Mouse (Mus musculus) left cerebral cortex, adult 9 months (tissue): ENCODE results near the gene Arl15.
"Not testable (repeated sequence)": the region's sequence is repeated elsewhere in the genome, so short reads cannot be mapped to it uniquely, and the experiment has no call there.

Experiments used
- DNase-seq, 2 experiments: peaks; one replicate each; pipeline ENCODE4 v3.0.0; 2022; ENCODE audit warnings: low spot score in 2 of 2

Gene Arl15

GRCm38 (mm10) chr13:113794039-113794704 is at the start of gene Arl15:
Gene Arl15, plus strand, starts transcription at chr13:113794505.
- peak; percentile 86 to 96 for DNase-seq

DNA sequence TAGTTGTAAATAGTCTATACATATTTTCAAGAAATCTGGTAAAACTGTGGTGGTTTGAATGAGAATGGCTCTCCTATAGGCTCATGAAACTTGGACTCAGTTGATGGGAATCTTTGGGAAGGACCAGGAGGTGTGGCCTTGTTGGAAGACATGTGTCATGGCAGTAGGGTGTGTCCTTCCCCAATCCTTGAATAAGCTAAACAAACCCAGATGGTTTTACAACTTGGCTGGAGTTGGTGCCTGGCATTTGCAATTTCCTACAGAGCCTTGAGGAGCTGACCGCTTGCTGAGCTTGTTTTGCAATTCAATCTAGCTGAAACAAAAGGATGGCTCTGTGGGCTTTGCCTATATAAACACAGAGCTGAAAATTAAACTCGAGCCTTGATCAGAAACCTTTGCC is 49.0 kb upstream of the Arl15 start:
- no peak for DNase-seq

- DNase-seq: no peak
Measured at GRCm38 (mm10) chr13:113750766-113751165, 43.5 kb upstream of the Arl15 start.

- DNase-seq: no peak
Measured at GRCm38 (mm10) chr13:113754731-113755689, 39.3 kb upstream of the Arl15 start.

- no peak for DNase-seq
Measured at GRCm38 (mm10) chr13:113755779-113756178, 38.5 kb upstream of the Arl15 start.

GRCm38 (mm10) chr13:113761717-113762116 is 32.6 kb upstream of the Arl15 start:
- DNase-seq: no peak

GRCm38 (mm10) chr13:113762766-113763516 is 31.4 kb upstream of the Arl15 start:
- DNase-seq: no peak

DNA sequence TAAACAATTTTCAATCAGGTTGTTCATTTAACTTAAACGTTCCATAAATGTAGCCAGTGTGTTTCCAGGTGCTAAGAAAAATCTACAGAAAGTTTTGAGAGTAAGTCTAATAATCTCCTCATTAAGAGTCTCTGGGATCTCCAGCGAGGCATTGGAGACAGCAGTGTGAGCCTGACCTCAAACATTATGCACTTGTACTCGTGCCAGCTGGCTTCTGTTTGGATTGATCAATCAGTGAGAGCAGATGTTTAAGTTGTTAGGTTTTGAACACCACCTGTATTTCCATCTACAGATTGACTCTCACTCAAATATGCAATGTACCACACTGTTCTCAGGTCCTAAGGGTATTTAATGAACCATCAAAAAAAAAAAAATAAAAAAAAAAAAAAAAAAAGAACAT is 28.9 kb upstream of the Arl15 start:
- DNase-seq: no peak

GRCm38 (mm10) chr13:113769829-113770228 is 24.5 kb upstream of the Arl15 start:
- DNase-seq: no peak

- DNase-seq: no peak
Measured at GRCm38 (mm10) chr13:113770340-113770739, 24.0 kb upstream of the Arl15 start.

DNA sequence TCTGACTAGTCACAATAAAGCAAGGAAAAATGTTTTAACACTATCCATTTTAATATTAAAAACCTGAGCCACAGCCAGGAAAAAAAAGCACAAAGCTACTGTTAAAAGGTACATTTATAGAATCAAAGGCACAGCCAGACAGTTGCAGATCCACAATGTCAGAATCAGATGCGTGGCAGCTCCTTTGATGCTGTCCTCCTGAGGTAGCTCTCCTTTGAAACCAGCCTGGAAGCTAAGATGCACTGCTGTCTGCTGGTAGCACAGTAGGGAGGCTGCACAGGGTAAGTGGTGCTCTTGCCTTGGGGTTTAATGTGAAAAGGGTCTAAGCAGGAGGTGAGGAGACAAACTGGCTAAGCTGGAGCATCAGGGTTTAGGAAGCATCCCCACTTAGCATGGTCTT is 23.0 kb upstream of the Arl15 start:
- DNase-seq: no peak

DNA sequence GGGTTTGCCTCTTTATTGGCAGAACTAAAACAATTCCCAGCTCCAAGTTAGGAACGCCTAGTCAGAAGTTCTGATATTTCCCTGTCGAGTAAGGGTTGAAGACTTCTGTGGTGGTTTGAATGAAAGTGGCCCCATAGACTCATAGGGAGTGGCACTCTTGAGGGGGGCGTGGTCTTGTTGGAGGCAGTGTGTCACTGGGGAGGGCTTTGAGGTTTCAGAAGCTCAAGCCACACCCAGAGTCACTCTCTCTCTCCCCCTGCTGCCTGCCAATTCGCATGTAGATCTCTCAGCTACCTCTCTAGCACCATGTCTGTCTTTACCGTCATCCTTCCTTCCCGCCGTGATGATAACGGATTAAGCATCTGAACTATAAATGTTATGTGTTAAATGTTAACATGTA is 19.5 kb upstream of the Arl15 start:
- no peak for DNase-seq

GRCm38 (mm10) chr13:113775244-113776140 is 18.8 kb upstream of the Arl15 start:
- no peak for DNase-seq

DNA sequence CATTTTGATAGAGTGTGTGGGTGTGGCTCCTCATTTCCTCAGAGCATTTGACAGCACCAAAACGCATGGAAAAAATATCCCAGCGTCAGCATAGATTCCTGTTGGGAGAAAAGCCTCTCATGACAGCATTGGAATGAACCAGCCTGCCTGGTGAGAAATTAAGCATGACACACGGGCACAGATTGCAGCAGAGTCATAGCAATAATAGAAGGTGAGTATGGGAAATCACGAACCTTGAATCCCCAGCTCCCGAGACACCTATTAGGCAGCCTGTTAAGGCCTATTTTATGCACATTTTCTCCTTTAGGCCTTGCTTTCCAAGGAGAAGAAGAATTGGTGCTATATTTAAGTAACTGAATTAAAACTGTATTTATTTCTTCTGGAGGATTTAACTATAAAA is 8.5 kb upstream of the Arl15 start:
- DNase-seq: no peak

GRCm38 (mm10) chr13:113787136-113787535 is 7.2 kb upstream of the Arl15 start:
- no peak for DNase-seq

DNA sequence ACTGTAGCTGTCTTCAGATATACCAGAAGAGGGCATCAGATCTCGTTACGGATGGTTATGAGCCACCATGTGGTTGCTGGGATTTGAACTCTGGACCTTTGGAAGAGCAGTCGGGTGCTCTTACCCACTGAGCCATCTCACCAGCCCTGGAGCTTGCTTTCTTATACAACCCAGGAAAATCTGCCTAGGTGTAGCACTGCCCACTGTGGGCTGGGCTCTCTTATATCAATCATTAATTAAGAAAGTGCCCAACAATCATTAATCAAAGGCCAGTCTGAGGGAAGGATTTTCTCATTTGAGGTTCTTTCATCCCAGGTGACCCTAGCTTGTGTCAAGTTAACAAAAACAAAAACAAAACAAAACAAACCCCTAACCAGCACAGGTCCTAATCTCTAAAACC is 4.3 kb upstream of the Arl15 start:
- not testable (repeated sequence) for DNase-seq

DNA sequence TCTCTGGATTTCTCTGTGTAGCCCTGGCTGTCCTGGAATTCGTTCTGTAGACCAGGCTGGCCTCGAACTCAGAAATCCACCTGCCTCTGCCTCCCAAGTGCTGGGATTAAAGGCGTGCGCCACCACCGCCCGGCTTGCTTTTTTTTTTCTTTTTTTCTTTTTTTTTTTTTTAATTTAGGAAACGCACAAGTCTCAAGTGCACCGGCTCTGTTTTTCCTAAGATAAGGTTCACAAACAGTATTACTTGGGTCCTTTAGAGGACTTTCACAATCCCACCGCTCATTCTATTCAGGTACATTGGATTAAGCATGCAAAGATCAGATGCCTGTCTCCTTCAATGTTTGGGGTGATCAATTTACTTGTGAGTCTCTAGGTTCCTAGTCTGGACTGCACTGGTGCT is 668 bp upstream of the Arl15 start:
- no peak for DNase-seq

GRCm38 (mm10) chr13:113794705-113795655 is 675 bp downstream of the Arl15 start:
- peak in 1 of 2 experiments; percentile 44 for DNase-seq

DNA sequence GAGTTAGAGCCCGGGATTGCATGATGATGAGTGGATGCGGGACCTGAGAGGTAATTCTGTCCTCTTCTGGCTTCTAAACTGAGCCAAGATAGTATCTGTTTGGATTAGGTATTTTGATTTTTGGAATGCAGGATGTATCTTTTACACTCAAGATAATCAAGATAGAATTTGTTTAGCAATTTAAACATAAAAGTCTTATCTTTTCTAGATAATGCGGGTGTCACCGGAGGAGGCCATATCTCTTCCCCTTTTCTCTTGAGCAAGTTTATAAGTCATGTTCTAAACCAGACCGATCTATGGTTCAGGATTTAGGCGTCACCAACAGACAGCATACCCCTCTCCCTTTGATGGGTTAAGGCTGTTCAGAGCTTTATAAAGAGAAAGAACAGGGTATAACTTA is 3.1 kb downstream of the Arl15 start:
- no peak for DNase-seq

- DNase-seq: no peak
Measured at GRCm38 (mm10) chr13:113799361-113799760, 5.1 kb downstream of the Arl15 start.
